Mouse (Mus musculus) regulatory T cell (primary cell): Measurements from ENCODE around the gene Hinfp.

ENCODE experiments used
- in situ Hi-C: fragments of 300-600 bp; cut with MboI, MseI; formaldehyde crosslinking; loops from one replicate; pipeline ENCODE4 v1.15.1; 2025; ENCODE audit warnings: high pct_unique_total_duplicates

Gene Hinfp

GRCm38 (mm10) chr9:44259014-44259413, 46.5 kb downstream of the Hinfp start:
- in situ Hi-C loops, result loop anchor here (25.0 kb wide), 1 partner anchor 497 kb away; no protein-coding TSS in a partner anchor

DNA sequence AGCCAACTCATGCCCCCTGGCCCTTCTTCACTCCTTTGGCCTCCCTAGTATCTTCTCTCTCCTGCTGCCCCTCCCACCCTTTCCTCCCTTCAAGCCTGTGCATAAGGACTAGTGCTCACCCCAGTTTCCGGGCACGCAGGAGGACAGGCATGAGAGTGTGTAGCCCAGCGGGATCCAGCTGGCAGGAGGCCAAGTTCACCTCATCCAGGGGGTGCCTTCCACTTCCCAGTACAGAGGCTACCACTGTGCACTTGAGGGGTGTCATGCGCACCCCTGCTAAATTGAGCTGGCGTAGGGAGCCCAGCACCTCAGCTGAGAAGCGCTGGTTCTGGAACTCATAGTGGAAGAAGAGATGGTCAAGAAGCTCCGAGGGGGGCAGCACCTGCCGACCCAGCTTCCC, 49.3 kb downstream of the Hinfp start:
- in situ Hi-C loops, result loop anchor here (25.0 kb wide), 1 partner anchor 494 kb away; no protein-coding TSS in a partner anchor

- in situ Hi-C loops, result loop anchor here (25.0 kb wide), 1 partner anchor 493 kb away; no protein-coding TSS in a partner anchor
Measured at GRCm38 (mm10) chr9:44255136-44255521, 50.3 kb downstream of the Hinfp start.

GRCm38 (mm10) chr9:44254508-44255135, 50.8 kb downstream of the Hinfp start:
- in situ Hi-C loops, result loop anchor here (25.0 kb wide), 1 partner anchor 492 kb away; no protein-coding TSS in a partner anchor

- in situ Hi-C loops, result loop anchor here (25.0 kb wide), 1 partner anchor 491 kb away; no protein-coding TSS in a partner anchor
Measured at GRCm38 (mm10) chr9:44253441-44253840, 52.0 kb downstream of the Hinfp start.

DNA sequence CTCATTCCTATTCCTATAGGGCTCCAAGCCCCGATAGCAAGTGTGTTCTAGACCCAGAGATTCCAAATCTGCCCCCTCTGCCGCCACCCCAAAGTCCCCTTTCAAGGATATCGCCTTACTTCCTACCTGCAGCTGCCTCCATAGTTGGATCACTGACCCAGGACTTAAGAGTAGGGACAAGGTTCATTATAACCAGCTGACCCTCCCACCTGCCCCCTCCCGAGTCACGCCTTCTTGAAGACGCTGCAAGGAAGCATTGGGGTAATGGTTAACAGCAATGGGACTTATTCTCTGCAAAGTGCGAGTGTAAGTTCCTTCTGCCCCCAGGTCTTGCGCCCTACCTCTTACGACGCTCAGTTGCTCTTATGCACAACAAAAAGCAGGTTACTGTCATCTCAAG, 54.2 kb downstream of the Hinfp start, which contains the start of gene Pdzd3:
Gene Pdzd3 (minus strand): TSS at position 158 of the 400 bp plus-strand sequence.
- in situ Hi-C loops, result loop anchor here (25.0 kb wide), 1 partner anchor 489 kb away; no protein-coding TSS in a partner anchor

- in situ Hi-C loops, result loop anchor here (25.0 kb wide), 1 partner anchor 488 kb away; no protein-coding TSS in a partner anchor
Measured at GRCm38 (mm10) chr9:44250445-44250844, 55.0 kb downstream of the Hinfp start.

DNA sequence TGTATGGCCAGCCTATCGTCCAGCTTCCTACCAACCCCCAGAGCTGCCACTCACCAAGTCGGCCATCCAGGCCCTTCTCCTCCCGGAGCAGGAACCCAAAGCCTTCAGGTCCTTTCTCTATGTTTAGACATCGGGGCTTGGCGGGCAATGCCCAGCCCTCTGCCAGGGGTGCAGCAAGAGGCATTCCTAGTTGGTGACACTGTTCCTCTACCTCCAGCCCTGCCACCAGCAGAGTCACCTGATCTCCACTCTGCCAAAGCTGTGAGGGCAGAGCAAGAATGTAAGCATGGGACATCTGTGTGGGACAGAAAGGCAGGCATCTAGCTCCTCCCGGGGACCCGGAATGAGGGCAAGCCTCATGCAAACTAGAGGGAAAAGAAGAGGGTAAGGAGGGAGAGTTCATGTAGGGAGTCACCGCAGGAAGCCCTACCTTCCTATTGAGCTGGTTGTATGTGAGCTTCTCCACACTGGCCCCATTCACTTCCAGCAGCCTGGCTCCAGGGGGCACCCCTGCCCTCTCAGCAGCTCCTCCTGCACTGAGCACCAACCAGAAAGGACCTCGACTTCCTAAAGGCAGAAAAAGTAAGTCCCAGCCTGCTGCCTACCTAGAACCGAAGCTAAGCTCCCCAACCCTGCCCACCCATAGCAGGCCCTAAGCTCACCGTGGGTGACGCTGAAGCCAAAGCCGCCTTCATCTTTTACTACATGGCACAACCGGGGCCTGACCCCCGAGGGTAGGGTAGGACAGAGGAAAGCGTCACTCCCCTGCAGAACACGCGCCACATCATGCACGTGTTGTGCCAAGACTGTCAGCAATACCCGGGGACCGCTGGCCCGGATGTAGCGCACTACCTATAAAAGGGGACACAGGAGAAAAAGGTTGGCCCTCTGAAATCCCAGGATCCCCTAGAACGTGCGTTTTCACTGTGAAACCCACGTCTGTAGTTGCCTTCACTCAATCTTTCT, 56.0 kb downstream of the Hinfp start:
- in situ Hi-C loops, result loop anchor here (25.0 kb wide), 1 partner anchor 487 kb away; no protein-coding TSS in a partner anchor

DNA sequence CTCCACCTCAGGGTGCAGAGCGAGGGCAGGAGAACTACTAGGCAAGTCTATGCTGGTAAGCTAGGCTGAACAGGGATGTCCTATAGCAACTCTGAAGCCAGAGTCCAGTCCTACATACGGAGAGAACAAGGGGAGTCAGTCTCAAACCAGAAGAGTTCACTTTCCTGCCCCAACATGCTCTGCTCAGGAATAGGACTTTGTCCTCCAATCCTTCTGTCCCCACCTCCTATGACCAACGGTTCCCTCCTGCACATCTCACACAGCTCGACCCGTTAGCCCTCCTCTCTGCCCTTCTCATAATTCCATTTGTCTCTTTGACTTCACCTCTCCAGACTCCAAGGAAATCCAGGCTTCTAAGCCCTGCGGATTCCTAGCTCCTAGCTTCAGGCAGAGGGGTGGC, 57.6 kb downstream of the Hinfp start:
- in situ Hi-C loops, result no loop called here

- in situ Hi-C loops, result no loop called here
Measured at GRCm38 (mm10) chr9:44243621-44244020, 61.9 kb downstream of the Hinfp start.
